Mouse (Mus musculus) heart, embryonic 15.5 days (tissue): ENCODE measurements around the gene Olfr480. TPM values are rescaled to one million over a fixed set of nuclear protein-coding genes. Genes with fewer than 3 reads are reported as not detected.

Experiments
- ATAC-seq: fragments of 200-750 bp; cut with Nextera tagmentation; replicated peaks from 2 replicates; pipeline ENCODE4 v1.8.0; 2017; ENCODE audit warnings: low read depth, moderate TSS enrichment; ENCODE audit not compliant: insufficient number of reproducible peaks, insufficient read depth, low FRiP score
- H3K27ac ChIP-seq: fragments of 300-500 bp; sonication (generic); 2 replicates; pipeline ENCODE4 v1.5.1; 2015; ENCODE audit warnings: mild to moderate bottlenecking, inconsistent platforms
- H3K27me3 ChIP-seq: fragments of 300-500 bp; sonication (generic); 2 replicates; pipeline ENCODE4 v1.6.1; 2015; ENCODE audit warnings: inconsistent platforms
- H3K36me3 ChIP-seq: fragments of 300-500 bp; sonication (generic); 2 replicates; pipeline ENCODE4 v1.6.1; 2015; ENCODE audit warnings: mild to moderate bottlenecking, inconsistent platforms
- H3K4me1 ChIP-seq: fragments of 300-500 bp; sonication (generic); replicated peaks from 2 replicates; pipeline ENCODE4 v1.6.1; 2015; ENCODE audit warnings: inconsistent platforms
- H3K4me2 ChIP-seq: fragments of 300-500 bp; sonication (generic); 2 replicates; pipeline ENCODE4 v1.6.1; 2015; ENCODE audit warnings: inconsistent platforms, mild to moderate bottlenecking, moderate library complexity
- H3K4me3 ChIP-seq: fragments of 300-500 bp; sonication (generic); 2 replicates; pipeline ENCODE4 v1.5.1; 2015; ENCODE audit warnings: mild to moderate bottlenecking, inconsistent platforms
- H3K9ac ChIP-seq: fragments of 300-500 bp; sonication (generic); 2 replicates; pipeline ENCODE4 v1.6.1; 2015; ENCODE audit warnings: mild to moderate bottlenecking, inconsistent platforms
- H3K9me3 ChIP-seq: fragments of 300-500 bp; sonication (generic); replicated peaks from 2 replicates; pipeline ENCODE4 v1.6.1; 2016; ENCODE audit warnings: inconsistent platforms
- WGBS: fragments of 180-500 bp; shearing (Covaris S2); methylation state at CpG from one replicate; pipeline ENCODE4 v1.1.7; 2015; ENCODE audit warnings: mixed read lengths; 5-methylcytosine and 5-hydroxymethylcytosine counted together
- polyA plus RNA-seq: library from polyadenylated mRNA; unstranded; fragments of >200 nt; fragmentation: Nextera tagmentation; extraction: Ambion mirVana; gene quantifications from 2 replicates; pipeline ENCODE4 v1.2.1, GENCODE M21; 2015

Olfr480 gene
- not detected in 2 replicates for polyA plus RNA-seq

DNA sequence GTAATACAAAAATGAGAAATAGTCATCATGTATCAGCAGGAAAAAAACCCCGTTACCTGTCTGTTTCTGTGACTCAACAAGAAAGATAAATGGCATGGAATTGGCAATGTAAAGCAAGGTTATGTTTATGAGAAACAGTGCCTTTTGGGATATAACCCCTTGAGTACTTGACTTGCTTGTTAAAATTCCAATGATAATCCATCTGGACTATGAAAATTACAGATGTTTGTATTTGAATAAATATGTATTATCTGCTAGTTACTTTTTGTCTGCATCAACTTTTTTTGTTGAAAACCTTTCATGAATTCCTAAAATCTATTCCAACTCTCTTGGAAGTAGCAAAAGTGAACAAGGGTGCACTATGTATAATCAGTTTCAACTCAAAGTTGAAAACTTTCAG lies at the start of gene Olfr480:
Gene Olfr480 (minus strand): TSS at position 101 of the 400 bp plus-strand sequence.
- H3K4me3 ChIP-seq, result no peak within 1 kb of the TSS
- H3K36me3 ChIP-seq, result no peaks in the 10 kb centered on the region
- H3K4me1 ChIP-seq, result no peaks in the 10 kb centered on the region
- H3K9me3 ChIP-seq, result no peaks in the 10 kb centered on the region; the same call in 1 of the 2 replicates
- no peaks in the 10 kb centered on the region for H3K27me3 ChIP-seq
- ATAC-seq, result no peak
- no peak within 1 kb of the TSS for H3K27ac ChIP-seq
- WGBS, result 67% methylated on average over 1 of the region's 1 CpGs
- no peak within 1 kb of the TSS for H3K4me2 ChIP-seq
- H3K9ac ChIP-seq, result no peak within 1 kb of the TSS

DNA sequence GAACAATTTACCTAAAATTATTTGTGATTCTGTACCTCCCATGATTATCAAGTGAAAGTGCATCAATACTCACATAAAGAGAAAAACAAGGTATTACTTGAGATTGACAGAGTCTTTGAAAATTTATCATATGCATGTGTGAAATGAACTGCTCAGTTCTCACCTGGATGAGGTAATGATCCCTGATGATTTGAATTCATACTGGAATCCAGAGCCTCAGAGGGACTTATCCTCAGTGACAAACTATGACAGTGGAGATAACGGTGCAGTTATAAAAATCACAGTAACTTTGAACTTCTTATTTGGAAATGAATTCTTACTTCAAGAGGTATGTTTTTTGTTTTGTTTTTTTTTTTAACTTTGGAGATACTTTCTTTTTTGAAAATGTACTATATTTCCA lies 33.4 kb upstream of the Olfr480 start, which contains the start of gene Olfr483:
Gene Olfr483 (plus strand): TSS at position 301 of the 400 bp plus-strand sequence.
- H3K27ac ChIP-seq, result no peak within 1 kb of the TSS
- H3K9me3 ChIP-seq, result no peaks in the 10 kb centered on the region
- no peaks in the 10 kb centered on the region for H3K4me1 ChIP-seq
- no peaks in the 10 kb centered on the region for H3K27me3 ChIP-seq
- H3K36me3 ChIP-seq, result no peaks in the 10 kb centered on the region
- no peak within 1 kb of the TSS for H3K9ac ChIP-seq
- WGBS, result 75% methylated on average over 1 of the region's 1 CpGs
- no peak within 1 kb of the TSS for H3K4me3 ChIP-seq
- ATAC-seq, result no peak
- H3K4me2 ChIP-seq, result no peak within 1 kb of the TSS

DNA sequence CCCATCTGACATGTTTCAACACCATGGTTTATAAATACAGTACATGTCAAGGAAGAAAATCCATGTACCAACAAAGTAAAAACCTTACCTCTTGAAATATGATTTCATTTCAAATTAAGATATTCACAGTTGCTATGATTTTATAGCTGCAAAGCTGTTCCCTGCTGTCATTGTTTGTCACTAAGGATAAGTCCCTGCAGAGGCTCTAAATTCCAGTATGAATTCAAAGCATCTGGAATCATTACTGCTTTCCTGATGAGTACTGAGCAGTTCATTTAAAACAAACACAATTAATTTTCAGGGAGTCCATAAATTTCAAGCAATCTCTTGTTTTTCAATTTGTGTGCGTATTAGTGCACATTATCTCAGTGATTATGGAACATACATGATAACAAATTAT lies 30.3 kb upstream of the Olfr480 start, which contains the start of gene Olfr482:
Gene Olfr482 (minus strand): TSS at position 101 of the 400 bp plus-strand sequence.
- 69% methylated on average over 1 of the region's 1 CpGs for WGBS
- H3K4me3 ChIP-seq, result no peak within 1 kb of the TSS
- ATAC-seq, result no peak
- no peaks in the 10 kb centered on the region for H3K4me1 ChIP-seq
- no peaks in the 10 kb centered on the region for H3K27me3 ChIP-seq
- no peaks in the 10 kb centered on the region for H3K9me3 ChIP-seq
- no peak within 1 kb of the TSS for H3K9ac ChIP-seq
- H3K4me2 ChIP-seq, result no peak within 1 kb of the TSS
- H3K27ac ChIP-seq, result no peak within 1 kb of the TSS
- no peaks in the 10 kb centered on the region for H3K36me3 ChIP-seq

DNA sequence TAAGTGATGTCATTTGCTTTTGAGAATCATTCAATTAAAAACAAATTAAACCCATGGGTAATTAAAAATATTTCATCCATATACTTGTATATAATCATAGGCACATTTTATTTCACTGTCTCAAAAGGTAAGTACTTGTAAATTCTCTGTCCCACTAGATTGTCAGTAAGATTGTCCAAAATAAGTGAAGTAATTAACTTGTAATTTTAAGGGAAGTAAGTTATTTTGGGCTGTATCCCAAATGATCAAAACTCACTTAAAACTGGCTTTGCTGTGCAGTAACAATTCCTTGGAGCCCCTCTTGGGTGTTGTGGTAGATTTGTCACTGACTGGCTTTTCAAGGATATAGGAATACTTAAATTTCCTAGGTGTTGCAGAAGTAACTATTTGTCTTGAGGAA lies 12.4 kb upstream of the Olfr480 start, which contains the start of gene Olfr481:
Gene Olfr481 (plus strand): TSS at position 301 of the 400 bp plus-strand sequence.
- Histone ChIP-seq H3K27me3 (no peaks in the 10 kb centered on the region), H3K36me3 (no peaks in the 10 kb centered on the region), H3K27ac (no peak within 1 kb of the TSS), H3K4me1 (no peaks in the 10 kb centered on the region), H3K9me3 (no peaks in the 10 kb centered on the region), H3K4me2 (no peak within 1 kb of the TSS), H3K9ac (no peak within 1 kb of the TSS), H3K4me3 (no peak within 1 kb of the TSS)
- ATAC-seq, result no peak

DNA sequence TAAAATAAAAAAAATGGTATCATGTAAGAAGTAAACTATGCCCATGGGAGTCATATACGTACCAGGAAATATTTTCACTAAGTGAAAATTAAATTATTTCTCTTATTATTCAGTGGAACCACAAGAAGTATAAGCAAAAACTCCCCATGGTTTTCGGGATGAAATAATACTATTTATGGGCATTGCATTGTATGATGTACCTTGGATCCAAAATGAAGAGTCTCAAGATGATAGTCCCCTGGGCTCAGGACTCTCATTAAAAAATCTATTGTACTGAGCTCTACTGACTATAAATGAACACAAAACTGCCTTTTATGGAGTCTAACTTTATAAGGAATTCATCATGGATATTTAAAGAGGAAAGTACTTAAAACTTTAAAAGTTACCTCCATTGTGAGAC lies 16.8 kb downstream of the Olfr480 start, which contains the start of gene Olfr479:
Gene Olfr479 (plus strand): TSS at position 301 of the 400 bp plus-strand sequence.
- no peaks in the 10 kb centered on the region for H3K9me3 ChIP-seq
- no peak within 1 kb of the TSS for H3K4me3 ChIP-seq
- WGBS, result 82% methylated on average over 2 of the region's 2 CpGs
- no peak within 1 kb of the TSS for H3K4me2 ChIP-seq
- H3K9ac ChIP-seq, result no peak within 1 kb of the TSS
- no peaks in the 10 kb centered on the region for H3K36me3 ChIP-seq
- H3K27me3 ChIP-seq, result no peaks in the 10 kb centered on the region
- no peaks in the 10 kb centered on the region for H3K4me1 ChIP-seq
- ATAC-seq, result no peak
- no peak within 1 kb of the TSS for H3K27ac ChIP-seq

DNA sequence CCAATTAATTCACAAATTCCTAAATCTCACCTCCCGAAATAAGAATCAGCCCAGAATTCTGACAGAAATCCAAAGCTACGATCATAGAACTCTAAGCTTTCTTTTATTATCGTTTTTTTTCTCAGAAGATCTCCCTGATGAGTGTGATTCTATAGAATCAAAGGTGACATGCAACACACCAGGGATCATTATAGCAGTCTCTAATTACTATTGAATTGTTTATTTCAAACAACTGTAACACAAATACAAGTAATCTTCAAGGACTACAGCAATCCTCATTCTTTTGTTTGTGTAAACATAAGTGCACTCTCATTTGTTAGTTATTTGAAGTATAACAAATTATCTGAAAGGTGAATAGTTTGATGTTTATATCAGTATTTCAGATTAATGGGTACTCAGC lies 33.3 kb downstream of the Olfr480 start, which contains the start of gene Olfr478:
Gene Olfr478 (minus strand): TSS at position 101 of the 400 bp plus-strand sequence.
- Histone ChIP-seq H3K27ac (no peak within 1 kb of the TSS), H3K4me1 (no peaks in the 10 kb centered on the region), H3K4me3 (no peak within 1 kb of the TSS), H3K36me3 (no peaks in the 10 kb centered on the region), H3K4me2 (no peak within 1 kb of the TSS), H3K27me3 (no peaks in the 10 kb centered on the region), H3K9ac (no peak within 1 kb of the TSS), H3K9me3 (no peaks in the 10 kb centered on the region)
- ATAC-seq, result no peak
- 62% methylated on average over 3 of the region's 3 CpGs for WGBS

Other genes with a start within 250 kb of the Olfr480 start
- not detected in 2 replicates for gene Olfr469, start 241.8 kb downstream of the Olfr480 start, polyA plus RNA-seq
- gene Olfr470, start 219.9 kb downstream of the Olfr480 start, polyA plus RNA-seq, result not detected in 2 replicates
- gene Olfr472, start 169.4 kb downstream of the Olfr480 start, polyA plus RNA-seq, result not detected in 2 replicates
- not detected in 2 replicates for gene Olfr473, start 136.9 kb downstream of the Olfr480 start, polyA plus RNA-seq
- gene Olfr474, start 112.7 kb downstream of the Olfr480 start, polyA plus RNA-seq, result not detected in 2 replicates
- not detected in 2 replicates for gene Olfr476, start 102.5 kb downstream of the Olfr480 start, polyA plus RNA-seq
- not detected in 2 replicates for gene Olfr477, start 80.7 kb downstream of the Olfr480 start, polyA plus RNA-seq
- gene Olfr478, start 33.4 kb downstream of the Olfr480 start, polyA plus RNA-seq, result not detected in 2 replicates
- not detected in 2 replicates for gene Olfr479, start 16.7 kb downstream of the Olfr480 start, polyA plus RNA-seq
- gene Olfr481, start 12.5 kb upstream of the Olfr480 start, polyA plus RNA-seq, result not detected in 2 replicates
- gene Olfr482, start 30.2 kb upstream of the Olfr480 start, polyA plus RNA-seq, result 0.08 TPM in 1 of 2 replicates, not detected in the other
- gene Olfr483, start 33.5 kb upstream of the Olfr480 start, polyA plus RNA-seq, result not detected in 2 replicates
- not detected in 2 replicates for gene Olfr484, start 60.1 kb upstream of the Olfr480 start, polyA plus RNA-seq
- gene Olfr485, start 92.5 kb upstream of the Olfr480 start, polyA plus RNA-seq, result not detected in 2 replicates
- not detected in 2 replicates for gene Olfr486, start 105.4 kb upstream of the Olfr480 start, polyA plus RNA-seq
- not detected in 2 replicates for gene Olfr487, start 147.3 kb upstream of the Olfr480 start, polyA plus RNA-seq
- not detected in 2 replicates for gene Olfr488, start 191.0 kb upstream of the Olfr480 start, polyA plus RNA-seq
- gene Olfr490, start 221.6 kb upstream of the Olfr480 start, polyA plus RNA-seq, result not detected in 2 replicates
- gene Olfr491, start 246.1 kb upstream of the Olfr480 start, polyA plus RNA-seq, result not detected in 2 replicates